Mouse (Mus musculus) liver, embryonic 14.5 days (tissue): ENCODE data around the gene Dgat2.

Experiments used
- CTCF ChIP-seq: IDR thresholded peaks from 2 replicates; pipeline ENCODE4 v1.5.1; 2016; ENCODE audit warnings: antibody characterized with exemption, low read depth, control low read depth
- EP300 ChIP-seq: IDR thresholded peaks from 2 replicates; pipeline ENCODE4 v1.6.1; 2016; ENCODE audit warnings: antibody characterized with exemption, low read depth

- TF ChIP-seq CTCF (no peak), EP300 (no peak)
Observed at GRCm38 (mm10) chr7:99202163-99202562, 19.6 kb upstream of the Dgat2 start.
